Mouse (Mus musculus) c-Kit-positive CD71-positive TER-119-positive erythroid progenitor cells, embryonic 14.5 days (primary cell): ENCODE data around the gene Lrp6.
A peak's percentile ranks its signal among the peaks of the same experiment; 100 is the strongest.

ENCODE experiments used
- DNase-seq: peaks from one replicate; pipeline ENCODE4 v3.0.0-alpha.2; 2013; ENCODE audit warnings: low spot score

The Lrp6 gene

DNA sequence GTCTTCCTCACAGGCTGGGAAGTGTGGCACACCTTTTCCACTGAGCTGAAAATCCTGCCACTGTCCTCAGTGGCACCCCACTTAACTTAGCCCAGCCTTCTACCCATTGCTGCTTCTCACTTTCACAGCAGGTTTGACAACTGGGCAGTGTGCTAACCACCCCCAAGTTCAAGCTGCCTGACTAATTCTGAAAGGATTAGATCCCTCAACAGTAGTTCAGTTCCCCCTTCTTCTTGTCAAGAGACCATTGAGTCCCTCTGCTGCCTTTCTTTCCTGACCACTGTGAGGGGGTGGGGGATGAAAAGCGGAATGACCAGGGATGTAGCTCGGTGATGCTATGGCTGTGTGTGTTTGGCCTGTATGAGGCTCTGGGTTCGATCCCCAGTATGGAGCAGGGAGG lies 133.5 kb downstream of the Lrp6 start:
- no peak for DNase-seq

DNA sequence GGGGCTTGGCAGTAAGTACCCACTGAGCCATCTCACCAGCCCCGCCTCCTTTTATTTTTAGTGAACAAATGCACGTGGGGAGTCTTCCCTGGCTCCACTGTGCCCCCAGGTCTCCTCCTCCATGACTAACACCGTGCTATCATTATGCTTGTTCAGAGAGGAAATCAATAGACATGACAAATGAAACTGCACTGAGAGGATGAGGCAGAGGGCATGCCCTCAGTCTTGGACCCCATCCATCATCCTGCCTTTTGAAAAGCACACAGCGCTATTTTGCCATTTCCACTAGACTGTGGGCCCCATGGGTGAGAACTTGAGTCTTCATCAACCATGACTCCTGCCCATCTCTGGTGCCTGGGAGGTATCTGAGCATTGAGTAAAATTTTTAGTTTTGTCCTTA lies 135.2 kb downstream of the Lrp6 start:
- DNase-seq = no peak

DNA sequence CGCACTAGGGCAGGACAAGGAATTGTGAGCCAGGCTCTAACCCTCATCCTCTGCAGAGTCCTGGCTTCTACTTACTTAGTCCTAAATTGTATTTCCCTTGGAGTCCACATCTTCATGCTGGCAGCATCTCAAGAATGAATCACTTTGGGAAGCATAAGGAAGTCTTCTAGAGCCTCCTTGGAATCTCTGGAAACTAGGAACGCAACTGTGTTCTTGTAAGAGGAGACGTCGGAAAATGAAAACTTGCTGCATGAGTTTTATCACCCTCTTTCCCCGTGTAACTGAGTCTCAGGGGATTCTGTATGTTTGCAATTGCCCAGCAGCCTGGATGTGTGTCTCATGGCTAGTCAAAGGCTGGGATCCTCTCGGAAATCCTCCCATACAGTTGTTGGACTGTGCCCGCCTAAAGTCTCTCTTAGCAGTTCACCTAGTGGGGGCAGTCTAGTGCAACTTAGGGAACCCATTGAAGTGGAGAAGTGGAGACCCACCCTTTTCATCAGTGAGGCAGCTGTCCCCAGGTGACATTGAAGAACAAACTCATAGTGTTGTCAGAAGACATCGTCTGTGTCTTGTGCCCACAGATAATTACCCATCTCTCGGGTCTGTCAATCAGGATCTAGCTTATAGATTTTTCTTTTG lies 136.5 kb downstream of the Lrp6 start:
- DNase-seq = no peak

DNA sequence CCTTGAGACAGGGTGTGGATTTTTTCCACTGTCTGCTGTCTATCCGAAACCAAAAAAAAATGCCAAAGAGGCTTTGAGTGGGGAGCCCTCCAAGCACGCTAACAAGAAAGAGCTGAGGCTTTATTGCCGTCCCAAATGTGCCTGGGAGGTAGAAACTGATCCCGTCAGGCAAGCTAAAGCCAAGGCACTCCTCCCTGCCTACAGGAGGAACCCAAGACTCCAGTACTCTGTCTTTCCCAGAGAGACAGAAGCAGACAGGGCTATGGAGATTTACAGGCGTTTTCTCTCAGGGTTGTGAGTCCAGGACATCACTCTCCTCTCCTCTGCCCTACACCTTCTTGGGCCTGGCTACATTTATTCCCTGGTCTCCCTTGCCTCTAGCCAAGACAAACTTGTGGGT lies 138.3 kb downstream of the Lrp6 start:
- no peak for DNase-seq

DNA sequence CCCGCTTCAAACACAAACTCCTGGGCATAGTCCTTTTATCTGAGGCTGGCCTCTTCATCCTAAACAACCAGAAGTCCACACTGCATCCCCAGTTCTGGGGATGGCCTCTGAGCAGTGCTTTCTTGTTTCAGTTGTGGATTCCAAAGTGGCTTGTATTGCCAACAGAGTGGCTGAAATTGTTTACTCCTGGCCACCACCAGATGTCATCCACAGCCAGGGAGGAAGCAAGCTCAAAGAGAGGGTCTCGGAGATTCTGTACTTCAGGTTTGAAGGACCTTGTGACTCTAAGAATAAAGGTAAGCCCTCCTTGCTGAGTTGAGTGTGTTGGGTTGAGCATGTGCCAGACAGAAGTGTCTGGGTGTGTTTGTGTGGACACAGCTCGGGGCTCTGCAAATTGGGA lies 139.6 kb downstream of the Lrp6 start:
- no peak for DNase-seq

DNA sequence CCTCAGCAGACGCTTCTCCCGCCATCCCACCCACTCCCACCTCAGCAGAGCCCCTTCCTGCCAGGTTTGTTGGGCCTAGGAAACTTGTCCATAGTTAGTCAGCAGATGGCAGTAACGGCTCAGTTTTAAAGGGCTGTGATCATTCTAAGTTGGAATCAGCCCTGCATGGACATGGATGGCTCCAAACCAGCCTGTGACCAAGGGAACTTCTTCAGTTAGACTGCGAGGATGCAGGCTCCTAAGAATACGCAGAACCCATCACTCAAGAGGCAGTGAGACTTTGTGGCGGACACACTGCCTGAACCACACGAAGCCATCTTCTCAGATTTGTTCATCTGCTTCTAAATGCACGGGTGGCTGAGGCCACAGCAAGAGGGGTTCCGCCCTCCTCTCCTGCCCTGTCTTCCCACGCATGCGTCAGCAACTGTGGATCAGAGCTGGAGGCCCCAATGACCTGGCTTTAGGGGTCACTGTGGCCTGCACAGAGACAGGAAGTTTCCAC lies 141.5 kb downstream of the Lrp6 start:
- DNase-seq = no peak

DNA sequence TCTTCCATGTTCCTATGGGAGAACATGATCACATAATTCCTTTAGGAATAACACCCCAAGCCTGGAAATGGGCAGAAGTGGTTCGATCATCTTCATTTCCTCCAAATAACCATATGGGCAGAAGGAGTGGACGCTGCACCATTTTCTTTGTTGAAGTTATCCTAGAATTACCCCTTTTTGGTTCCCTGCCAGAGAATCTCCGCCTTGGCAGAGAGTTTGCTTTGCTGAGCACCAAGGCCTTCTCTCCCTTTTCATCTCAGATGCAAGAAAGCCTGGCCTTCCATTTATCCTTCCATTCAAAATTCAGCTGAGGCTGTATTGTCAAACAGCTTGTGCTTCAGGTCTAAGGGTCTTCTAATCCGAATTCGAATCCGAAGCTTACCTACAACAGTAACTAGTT lies 144.8 kb downstream of the Lrp6 start:
- no peak for DNase-seq

DNA sequence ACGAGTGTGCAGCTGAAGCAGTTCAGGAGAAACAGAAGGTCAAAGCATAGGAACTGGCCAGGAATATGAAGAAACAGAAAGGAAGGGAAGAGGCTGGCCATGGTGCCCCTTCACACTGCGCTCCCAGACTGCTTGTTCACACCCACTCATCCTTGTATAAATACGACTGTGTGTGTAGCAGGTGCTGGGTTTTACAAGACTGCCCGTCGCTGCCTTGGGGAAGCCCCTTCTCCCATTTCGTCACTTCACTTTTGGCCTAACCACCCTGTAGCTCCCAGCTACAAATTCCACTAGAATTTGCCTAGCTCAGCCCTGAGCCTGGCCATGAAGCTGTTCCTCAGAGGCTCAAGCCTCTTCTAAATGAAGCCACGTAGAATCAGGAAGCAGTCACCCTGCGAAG lies 146.4 kb downstream of the Lrp6 start:
- DNase-seq = no peak

DNA sequence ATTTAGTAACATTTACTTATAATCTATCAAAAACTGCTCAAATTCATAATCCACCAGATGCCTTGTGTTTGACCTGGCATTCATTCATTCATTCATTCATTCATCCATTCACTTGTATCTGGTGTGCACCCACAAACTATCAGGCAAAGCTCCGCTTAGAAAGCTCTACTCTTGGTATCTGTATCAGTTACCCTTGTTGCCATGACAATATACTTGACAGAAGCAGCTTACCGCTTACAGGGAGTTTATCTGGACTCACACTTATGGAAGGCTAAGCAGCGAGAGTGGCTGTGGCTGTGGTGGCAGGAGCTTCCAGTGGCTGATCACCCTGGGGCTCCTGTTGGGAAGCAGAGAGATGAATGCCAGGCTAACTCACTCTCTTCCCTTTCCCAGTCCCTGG lies 148.9 kb downstream of the Lrp6 start:
- DNase-seq = no peak

DNA sequence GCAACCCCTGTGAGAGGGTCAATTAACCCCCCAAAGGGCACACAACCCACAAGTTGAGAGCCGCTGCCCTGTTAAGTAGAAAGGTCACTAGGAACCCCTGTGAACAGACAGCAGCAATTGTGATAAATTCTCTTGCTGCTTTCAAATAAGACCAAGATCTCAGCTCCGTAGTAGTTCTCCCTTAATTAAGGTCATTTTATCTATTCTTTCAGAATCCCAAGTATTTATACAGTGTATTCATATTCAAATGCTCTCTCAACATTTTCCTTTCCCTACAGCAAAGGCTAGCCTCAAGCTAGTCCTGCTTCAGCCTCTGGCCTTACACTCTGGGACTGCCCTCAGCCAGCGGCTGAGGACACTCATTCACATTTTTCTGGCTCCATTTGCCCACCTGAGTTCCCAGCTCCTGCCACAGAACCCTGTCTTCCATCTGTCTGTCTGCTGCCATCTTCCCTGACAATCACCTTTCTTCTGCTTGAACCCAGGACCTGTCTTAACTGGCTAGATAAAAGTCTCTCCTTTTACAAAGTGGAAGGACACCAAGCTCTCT lies 150.1 kb downstream of the Lrp6 start:
- DNase-seq = no peak

DNA sequence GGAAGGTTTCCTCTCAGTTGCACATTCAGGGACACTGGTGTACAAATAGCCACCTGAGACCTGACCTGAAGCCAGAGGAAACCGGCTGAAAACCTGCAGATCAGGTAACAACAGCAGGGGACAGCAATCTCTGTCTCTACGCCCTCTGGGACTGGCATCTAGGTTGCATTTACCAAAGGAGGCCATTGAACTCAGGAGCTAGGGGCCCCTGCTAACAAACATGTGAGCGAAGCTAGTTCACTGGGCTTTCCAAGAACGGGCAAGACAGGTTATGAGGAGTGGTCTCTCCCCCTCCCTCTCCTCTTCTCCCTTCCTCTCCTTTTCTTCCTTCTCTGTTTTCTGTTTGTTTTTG lies 152.3 kb downstream of the Lrp6 start:
- DNase-seq = no peak

DNA sequence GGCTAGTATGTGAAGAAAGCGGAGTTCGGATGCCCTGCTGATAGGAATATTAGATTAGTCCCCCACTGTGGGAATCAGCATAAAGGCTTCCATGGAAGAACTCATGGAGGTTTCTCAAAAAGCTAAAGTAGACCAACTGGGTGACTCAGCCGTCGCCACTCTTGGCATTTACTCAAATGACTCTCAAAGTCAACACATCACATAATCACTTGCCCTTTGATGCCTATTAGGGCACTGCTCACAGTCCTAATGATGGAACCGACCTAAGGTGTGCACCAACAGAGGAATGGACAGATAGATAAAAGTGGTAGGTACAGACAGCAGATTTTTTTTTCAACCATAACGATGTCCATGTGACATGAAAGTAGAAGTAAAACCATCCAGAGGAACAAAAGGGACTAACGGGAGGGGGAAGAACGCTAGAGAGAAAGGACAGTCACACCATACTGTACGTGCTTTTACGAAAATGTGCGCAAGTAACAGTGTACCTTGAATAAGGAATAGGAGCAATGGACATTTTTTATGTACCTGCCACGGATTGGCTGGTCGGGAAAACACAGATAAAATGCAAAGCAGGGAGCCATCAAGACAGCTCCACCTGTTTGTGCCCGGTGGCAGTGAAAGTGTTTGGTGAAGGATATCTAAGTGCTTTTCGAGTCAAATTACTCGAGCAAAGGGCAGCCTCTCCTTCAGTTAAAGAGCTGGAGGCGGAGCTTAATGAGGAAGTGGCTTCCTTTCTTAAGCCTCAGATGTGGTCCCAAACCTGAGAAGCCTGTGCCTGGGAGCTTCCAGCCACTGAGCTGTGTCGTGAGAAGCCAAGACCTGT lies 152.8 kb downstream of the Lrp6 start:
- DNase-seq = no peak

DNA sequence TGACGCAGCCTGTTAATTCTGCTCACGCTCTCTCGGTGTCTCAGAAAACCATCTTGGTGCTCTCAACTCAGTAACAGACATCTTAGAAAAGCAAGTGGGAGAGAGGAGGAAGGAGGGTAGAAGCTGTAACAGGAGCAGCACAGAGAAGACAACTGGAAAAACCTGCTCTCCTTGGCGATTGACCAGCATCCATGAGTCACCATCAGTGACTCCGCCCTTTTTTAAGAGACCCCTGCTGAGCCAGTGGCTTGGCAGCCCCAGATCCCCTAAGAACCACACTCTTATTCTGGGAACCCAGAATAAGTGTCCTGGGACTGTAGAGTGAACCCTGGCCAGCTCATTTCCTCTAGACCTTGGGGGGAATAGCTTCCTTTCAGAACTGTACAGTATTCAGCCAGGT lies 159.5 kb downstream of the Lrp6 start:
- no peak for DNase-seq

DNA sequence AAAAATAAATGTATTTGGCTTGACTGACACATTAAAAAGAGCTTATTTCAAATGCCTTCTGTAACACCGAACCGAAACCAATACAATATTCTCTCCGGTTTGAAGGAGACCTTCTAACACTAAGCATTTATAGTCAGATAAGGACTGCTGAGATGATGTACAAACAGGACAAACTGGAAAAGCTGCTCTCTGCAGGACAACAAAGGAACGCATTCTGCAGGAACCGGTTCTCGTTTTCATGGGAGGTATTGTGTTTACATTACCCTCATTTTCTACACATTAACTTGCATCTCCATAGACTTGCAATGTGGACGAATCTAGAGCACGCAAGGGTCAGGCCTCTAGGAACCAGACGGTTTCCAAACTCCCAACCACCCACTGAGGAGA lies 163.1 kb downstream of the Lrp6 start:
- no peak for DNase-seq

DNA sequence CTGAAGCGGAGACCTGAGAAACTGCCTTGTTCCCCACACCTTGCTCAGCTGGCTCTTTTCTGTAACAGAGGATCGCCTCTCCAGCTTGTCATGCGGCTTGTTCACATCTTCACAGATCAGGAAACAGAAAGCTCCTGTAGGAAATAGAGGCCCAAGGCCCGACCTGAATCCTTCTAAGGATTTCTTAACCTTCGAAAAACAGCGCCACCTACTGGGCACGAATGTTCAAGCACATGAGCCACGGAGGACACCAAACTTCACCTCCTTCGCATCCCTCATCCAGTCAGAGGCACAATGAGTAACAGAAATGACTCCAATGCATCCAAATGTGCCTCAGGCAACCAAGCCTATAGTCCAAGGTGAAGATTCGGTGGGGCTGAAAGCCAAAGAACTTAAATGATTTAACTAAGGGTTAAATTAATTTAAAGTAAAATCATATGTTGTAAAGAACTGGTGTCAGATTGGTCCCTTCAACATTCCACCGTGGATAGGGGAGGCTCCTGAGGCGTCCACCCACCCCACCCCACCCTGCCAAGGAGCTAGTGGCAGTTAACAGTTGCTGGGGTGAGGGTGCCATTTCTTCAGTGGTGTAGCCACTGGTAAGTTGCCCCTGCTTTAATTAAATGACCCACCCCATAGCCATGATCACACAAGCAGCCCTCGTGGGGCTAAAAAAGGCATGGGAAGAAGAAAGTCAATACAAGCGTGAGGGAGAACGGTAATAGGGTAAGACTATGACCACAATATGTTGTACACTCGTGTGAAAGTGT lies 163.7 kb downstream of the Lrp6 start:
- peak; percentile 66 for DNase-seq
